Mouse (Mus musculus): Measurements from ENCODE around the gene Hcn4.

GRCm38 (mm10) chr9:58873541-58874324, 50.5 kb downstream of the Hcn4 start:
- no peak for TF ChIP-seq POLR2A (IDR thresholded peaks at IDR 0.05; ENCODE audit: extremely low read depth, insufficient read depth, low read length)
- peak; percentile 78 for TF ChIP-seq CTCF (IDR thresholded peaks at IDR 0.05; ENCODE audit: low read depth, low read length)
